Mouse (Mus musculus): ENCODE data around the gene Rnaseh1. TPM values are rescaled to one million over a fixed set of nuclear protein-coding genes. Genes with fewer than 3 reads are reported as not detected.
A peak's percentile ranks its signal among the peaks of the same experiment; 100 is the strongest.

Rnaseh1 gene
- polyA plus RNA-seq, 1 experiment from 2014 or later: 24.0 TPM

- H3K4me2 ChIP-seq (ENCODE audit: low read depth, low read length): peak within 1 kb of the TSS; percentile 57
- ATAC-seq (ENCODE audit: low read depth) (peak; percentile 96), DNase-seq (ENCODE audit: low spot score) (peak; percentile 93)
- H3K9me3 ChIP-seq (ENCODE audit: control insufficient read depth, low read length): no peaks in the 10 kb centered on the region
- H3K27ac ChIP-seq (replicated peaks; ENCODE audit: low read depth, low read length): peak within 1 kb of the TSS; percentile 92
- peak within 1 kb of the TSS; percentile 70 for H3K9ac ChIP-seq (ENCODE audit: low read depth, low read length)
- 3% methylated on average over 31 of the region's 53 CpGs for WGBS
- no peaks in the 10 kb centered on the region for H3K27me3 ChIP-seq (replicated peaks; ENCODE audit: control insufficient read depth, insufficient read depth, low read length)
- H3K4me1 ChIP-seq (ENCODE audit: control insufficient read depth, insufficient read depth, low read length): peaks cover 10% of the 10 kb centered on the region
- H3K4me3 ChIP-seq (ENCODE audit: low read depth, low read length): peak within 1 kb of the TSS; percentile 57
- H3K36me3 ChIP-seq (ENCODE audit: control insufficient read depth, insufficient read depth, low read length): peaks cover 8% of the 10 kb centered on the region; the same call in 1 of the 2 replicates
Observed at GRCm38 (mm10) chr12:28675121-28675924, 25.9 kb downstream of the Rnaseh1 start, which contains the start of gene Adi1. TSS of gene Adi1 (plus strand) at chr12:28675231.

GRCm38 (mm10) chr12:28675925-28676209 is 26.5 kb downstream of the Rnaseh1 start:
- peaks cover 12% of the 10 kb centered on the region for H3K36me3 ChIP-seq (ENCODE audit: control insufficient read depth, insufficient read depth, low read length)
- WGBS: 59% methylated on average over 5 of the region's 5 CpGs
- H3K9ac ChIP-seq (ENCODE audit: low read depth, low read length): peak overlapping the region; percentile 70
- no peak for ATAC-seq (ENCODE audit: low read depth)
- peak overlapping the region; percentile 57 for H3K4me2 ChIP-seq (ENCODE audit: low read depth, low read length)
- DNase-seq (ENCODE audit: low spot score): no peak
- H3K4me1 ChIP-seq (ENCODE audit: control insufficient read depth, insufficient read depth, low read length): peaks cover 10% of the 10 kb centered on the region
- no peaks in the 10 kb centered on the region for H3K27me3 ChIP-seq (replicated peaks; ENCODE audit: control insufficient read depth, insufficient read depth, low read length)
- H3K4me3 ChIP-seq (ENCODE audit: low read depth, low read length): peak overlapping the region; percentile 57
- H3K27ac ChIP-seq (replicated peaks; ENCODE audit: low read depth, low read length): peak overlapping the region; percentile 92
- no peaks in the 10 kb centered on the region for H3K9me3 ChIP-seq (ENCODE audit: control insufficient read depth, low read length)

- 100% methylated on average over 1 of the region's 1 CpGs for WGBS
- no peak overlapping the region for H3K4me2 ChIP-seq (ENCODE audit: low read depth, low read length)
- ATAC-seq (ENCODE audit: low read depth) (no peak), DNase-seq (ENCODE audit: low spot score) (no peak)
- H3K4me1 ChIP-seq (ENCODE audit: control insufficient read depth, insufficient read depth, low read length): no peaks in the 10 kb centered on the region
- no peak overlapping the region for H3K27ac ChIP-seq (replicated peaks; ENCODE audit: low read depth, low read length)
- H3K9me3 ChIP-seq (ENCODE audit: control insufficient read depth, low read length): no peaks in the 10 kb centered on the region
- H3K36me3 ChIP-seq (ENCODE audit: control insufficient read depth, insufficient read depth, low read length): peaks cover 23% of the 10 kb centered on the region; the same call in 1 of the 2 replicates
- no peak overlapping the region for H3K9ac ChIP-seq (ENCODE audit: low read depth, low read length)
- H3K4me3 ChIP-seq (ENCODE audit: low read depth, low read length): no peak overlapping the region
- H3K27me3 ChIP-seq (replicated peaks; ENCODE audit: control insufficient read depth, insufficient read depth, low read length): no peaks in the 10 kb centered on the region
Observed at GRCm38 (mm10) chr12:28684674-28685073, 35.3 kb downstream of the Rnaseh1 start.

- 57% methylated on average over 3 of the region's 3 CpGs for WGBS
- DNase-seq (ENCODE audit: low spot score) (no peak), ATAC-seq (ENCODE audit: low read depth) (no peak)
- no peak overlapping the region for H3K27ac ChIP-seq (replicated peaks; ENCODE audit: low read depth, low read length)
- no peaks in the 10 kb centered on the region for H3K9me3 ChIP-seq (ENCODE audit: control insufficient read depth, low read length)
- H3K36me3 ChIP-seq (ENCODE audit: control insufficient read depth, insufficient read depth, low read length): peaks cover 31% of the 10 kb centered on the region
- H3K9ac ChIP-seq (ENCODE audit: low read depth, low read length): no peak overlapping the region
- no peak overlapping the region for H3K4me2 ChIP-seq (ENCODE audit: low read depth, low read length)
- H3K4me1 ChIP-seq (ENCODE audit: control insufficient read depth, insufficient read depth, low read length): no peaks in the 10 kb centered on the region
- H3K27me3 ChIP-seq (replicated peaks; ENCODE audit: control insufficient read depth, insufficient read depth, low read length): no peaks in the 10 kb centered on the region
- no peak overlapping the region for H3K4me3 ChIP-seq (ENCODE audit: low read depth, low read length)
Observed at GRCm38 (mm10) chr12:28685771-28686170, 36.4 kb downstream of the Rnaseh1 start.

GRCm38 (mm10) chr12:28686199-28686879 is 36.9 kb downstream of the Rnaseh1 start:
- whole genome bisulfite sequencing: 56% methylated on average over 8 of the region's 8 CpGs
- no peaks in the 10 kb centered on the region for H3K27me3 ChIP-seq (replicated peaks; ENCODE audit: control insufficient read depth, insufficient read depth, low read length)
- no peak overlapping the region for H3K9ac ChIP-seq (ENCODE audit: low read depth, low read length)
- H3K27ac ChIP-seq (replicated peaks; ENCODE audit: low read depth, low read length): no peak overlapping the region
- ATAC-seq (ENCODE audit: low read depth) (no peak), DNase-seq (ENCODE audit: low spot score) (no peak)
- peaks cover 33% of the 10 kb centered on the region for H3K36me3 ChIP-seq (ENCODE audit: control insufficient read depth, insufficient read depth, low read length)
- no peaks in the 10 kb centered on the region for H3K9me3 ChIP-seq (ENCODE audit: control insufficient read depth, low read length)
- no peaks in the 10 kb centered on the region for H3K4me1 ChIP-seq (ENCODE audit: control insufficient read depth, insufficient read depth, low read length)
- no peak overlapping the region for H3K4me2 ChIP-seq (ENCODE audit: low read depth, low read length)
- H3K4me3 ChIP-seq (ENCODE audit: low read depth, low read length): no peak overlapping the region

GRCm38 (mm10) chr12:28688996-28689395 is 39.6 kb downstream of the Rnaseh1 start:
- peaks cover 40% of the 10 kb centered on the region for H3K36me3 ChIP-seq (ENCODE audit: control insufficient read depth, insufficient read depth, low read length)
- ATAC-seq (ENCODE audit: low read depth) (no peak), DNase-seq (ENCODE audit: low spot score) (no peak)
- no peaks in the 10 kb centered on the region for H3K9me3 ChIP-seq (ENCODE audit: control insufficient read depth, low read length)
- no peak overlapping the region for H3K4me3 ChIP-seq (ENCODE audit: low read depth, low read length)
- H3K27ac ChIP-seq (replicated peaks; ENCODE audit: low read depth, low read length): no peak overlapping the region
- no peaks in the 10 kb centered on the region for H3K4me1 ChIP-seq (ENCODE audit: control insufficient read depth, insufficient read depth, low read length)
- H3K9ac ChIP-seq (ENCODE audit: low read depth, low read length): no peak overlapping the region
- WGBS: 88% methylated on average over 6 of the region's 6 CpGs
- H3K4me2 ChIP-seq (ENCODE audit: low read depth, low read length): no peak overlapping the region
- H3K27me3 ChIP-seq (replicated peaks; ENCODE audit: control insufficient read depth, insufficient read depth, low read length): no peaks in the 10 kb centered on the region

DNA sequence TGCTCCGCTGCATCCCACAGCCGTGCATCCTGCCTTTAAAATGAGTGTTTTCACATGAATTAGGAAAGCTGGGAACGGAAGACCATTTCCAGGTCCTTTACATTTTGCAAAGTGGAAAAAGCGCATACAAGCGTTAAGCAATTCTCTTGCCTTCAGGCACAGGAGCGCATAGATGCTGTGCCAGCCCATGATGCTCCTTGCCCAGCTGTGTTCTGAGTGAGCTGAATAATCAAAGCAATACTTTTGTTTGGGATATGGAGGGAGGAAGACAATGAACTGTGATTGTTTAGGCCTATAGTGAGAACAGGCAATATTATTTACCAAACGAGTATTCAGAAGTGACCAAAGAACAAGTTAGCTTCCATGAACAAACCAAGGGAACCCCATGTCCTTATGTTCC is 41.3 kb downstream of the Rnaseh1 start:
- peaks cover 46% of the 10 kb centered on the region for H3K36me3 ChIP-seq (ENCODE audit: control insufficient read depth, insufficient read depth, low read length)
- 93% methylated on average over 7 of the region's 7 CpGs for WGBS

DNA sequence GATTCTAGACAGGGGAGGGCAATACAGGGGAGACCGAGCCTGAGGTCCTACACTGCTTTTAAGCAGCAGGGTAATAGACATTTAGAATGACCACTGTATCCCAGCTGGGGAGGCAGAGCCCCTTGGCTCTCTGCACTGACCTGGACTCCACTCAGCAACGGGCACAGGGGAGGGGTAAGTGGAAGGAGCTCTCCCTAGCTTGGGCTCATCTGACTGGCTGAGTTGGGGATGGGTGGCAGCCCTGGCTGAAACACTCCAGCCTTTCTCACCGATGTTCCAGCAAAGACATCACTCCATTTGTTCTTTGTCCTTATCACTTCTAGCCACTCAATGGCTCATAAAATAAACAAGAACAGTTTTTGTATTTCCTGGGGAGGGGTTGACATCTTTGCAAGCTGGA is 44.3 kb downstream of the Rnaseh1 start:
- Histone ChIP-seq H3K4me3 (ENCODE audit: low read depth, low read length) (no peak overlapping the region), H3K4me2 (ENCODE audit: low read depth, low read length) (no peak overlapping the region), H3K4me1 (ENCODE audit: control insufficient read depth, insufficient read depth, low read length) (no peaks in the 10 kb centered on the region), H3K27ac (replicated peaks; ENCODE audit: low read depth, low read length) (no peak overlapping the region), H3K27me3 (replicated peaks; ENCODE audit: control insufficient read depth, insufficient read depth, low read length) (no peaks in the 10 kb centered on the region), H3K9ac (ENCODE audit: low read depth, low read length) (no peak overlapping the region), H3K36me3 (ENCODE audit: control insufficient read depth, insufficient read depth, low read length) (peaks cover 53% of the 10 kb centered on the region), H3K9me3 (ENCODE audit: control insufficient read depth, low read length) (no peaks in the 10 kb centered on the region)
- WGBS: 78% methylated on average over 3 of the region's 3 CpGs
- DNase-seq (ENCODE audit: low spot score): no peak
- ATAC-seq (ENCODE audit: low read depth): no peak

More for the DNA sequence above, 41.3 kb downstream of the Rnaseh1 start:
- Histone ChIP-seq H3K4me1 (ENCODE audit: control insufficient read depth, insufficient read depth, low read length) (no peaks in the 10 kb centered on the region), H3K4me3 (ENCODE audit: low read depth, low read length) (no peak overlapping the region), H3K27ac (replicated peaks; ENCODE audit: low read depth, low read length) (no peak overlapping the region), H3K27me3 (replicated peaks; ENCODE audit: control insufficient read depth, insufficient read depth, low read length) (no peaks in the 10 kb centered on the region), H3K4me2 (ENCODE audit: low read depth, low read length) (no peak overlapping the region), H3K9me3 (ENCODE audit: control insufficient read depth, low read length) (no peaks in the 10 kb centered on the region), H3K9ac (ENCODE audit: low read depth, low read length) (no peak overlapping the region)
- DNase-seq (ENCODE audit: low spot score) (no peak), ATAC-seq (ENCODE audit: low read depth) (no peak)
